Mouse (Mus musculus) intestine, embryonic 14.5 days (tissue): Measurements from ENCODE around the gene Dcun1d1. TPM values are rescaled to one million over a fixed set of nuclear protein-coding genes. Genes with fewer than 3 reads are reported as not detected.

ENCODE experiments used
- ATAC-seq: fragments of 200-750 bp; cut with Nextera tagmentation; replicated peaks from 2 replicates; pipeline ENCODE4 v1.8.0; 2017; ENCODE audit warnings: low read depth, moderate number of reproducible peaks, moderate TSS enrichment, moderate library complexity; ENCODE audit not compliant: low FRiP score, low TSS enrichment
- DNase-seq: peaks from one replicate; pipeline ENCODE4 v3.0.0-alpha.2; 2018; ENCODE audit warnings: low spot score
- H3K27ac ChIP-seq: fragments of 300-500 bp; sonication (generic); 2 replicates; pipeline ENCODE4 v1.5.1; 2014; ENCODE audit warnings: low read depth, mild to moderate bottlenecking, control low read depth
- H3K27me3 ChIP-seq: fragments of 300-500 bp; sonication (generic); replicated peaks from 2 replicates; pipeline ENCODE4 v1.6.1; 2014; ENCODE audit warnings: low read length, control low read depth; ENCODE audit not compliant: control insufficient read depth, insufficient read depth
- H3K36me3 ChIP-seq: fragments of 300-500 bp; sonication (generic); 2 replicates; pipeline ENCODE4 v1.6.1; 2014; ENCODE audit warnings: low read length, control low read depth; ENCODE audit not compliant: control insufficient read depth, insufficient read depth
- H3K4me1 ChIP-seq: fragments of 300-500 bp; sonication (generic); replicated peaks from 2 replicates; pipeline ENCODE4 v1.6.1; 2014; ENCODE audit warnings: low read length, control low read depth, mixed read lengths; ENCODE audit not compliant: control insufficient read depth, insufficient read depth
- H3K4me2 ChIP-seq: fragments of 300-500 bp; sonication (generic); 2 replicates; pipeline ENCODE4 v1.6.1; 2014; ENCODE audit warnings: low read length
- H3K4me3 ChIP-seq: fragments of 300-500 bp; sonication (generic); 2 replicates; pipeline ENCODE4 v1.5.1; 2014; ENCODE audit warnings: low read depth, low read length, control low read depth, mixed read lengths
- H3K9ac ChIP-seq: fragments of 300-500 bp; sonication (generic); 2 replicates; pipeline ENCODE4 v1.6.1; 2014; ENCODE audit warnings: mild to moderate bottlenecking, low read length
- H3K9me3 ChIP-seq: fragments of 300-500 bp; sonication (generic); 2 replicates; pipeline ENCODE4 v1.6.1; 2016; ENCODE audit warnings: low read length, control low read depth; ENCODE audit not compliant: control insufficient read depth
- WGBS: fragments of 180-500 bp; shearing (Covaris S2); extraction: QIAGEN DNeasy Blood & Tissue Kit; methylation state at CpG from one replicate; pipeline ENCODE4 v1.1.7; 2014; 5-methylcytosine and 5-hydroxymethylcytosine counted together
- polyA plus RNA-seq: library from polyadenylated mRNA; unstranded; fragments of >200 nt; fragmentation: Nextera tagmentation; extraction: Ambion mirVana; gene quantifications from 2 replicates; pipeline ENCODE4 v1.2.1, GENCODE M21; 2014

The Dcun1d1 gene
- polyA plus RNA-seq, 1 experiment from 2014 or later, result 79.1 TPM

- no peak for ATAC-seq
- no peak overlapping the region for H3K4me2 ChIP-seq
- H3K27me3 ChIP-seq, result no peaks in the 10 kb centered on the region
- DNase-seq, result no peak
- H3K9me3 ChIP-seq, result no peaks in the 10 kb centered on the region
- WGBS, result 89% methylated on average over 4 of the region's 4 CpGs
- H3K27ac ChIP-seq, result no peak overlapping the region
- no peak overlapping the region for H3K9ac ChIP-seq
- H3K4me1 ChIP-seq, result no peaks in the 10 kb centered on the region
- no peak overlapping the region for H3K4me3 ChIP-seq
- peaks cover 22% of the 10 kb centered on the region for H3K36me3 ChIP-seq
These were observed 46.1 kb downstream of the Dcun1d1 start for GRCm38 (mm10) chr3:35891123-35891522.

DNA sequence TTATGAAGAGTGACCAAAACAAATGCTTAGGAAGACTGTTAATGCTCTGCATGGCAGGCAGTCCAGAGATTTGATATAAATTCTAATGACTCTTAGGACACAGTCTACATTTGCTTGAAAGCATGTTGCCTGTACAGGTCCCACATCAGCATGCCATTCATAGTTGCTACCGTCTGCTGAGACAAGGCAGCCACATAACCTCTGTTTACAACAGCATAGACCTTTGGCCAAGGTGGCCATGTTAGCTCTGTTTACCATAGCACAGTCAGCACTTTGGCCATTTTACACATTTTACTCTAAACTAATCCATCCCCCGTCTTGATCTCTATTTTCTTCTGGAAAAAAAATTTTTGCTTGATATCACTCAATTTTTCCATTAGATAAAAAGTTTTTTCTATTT is 47.7 kb downstream of the Dcun1d1 start:
- 83% methylated on average over 2 of the region's 2 CpGs for WGBS
- H3K4me1 ChIP-seq, result no peaks in the 10 kb centered on the region
- no peak for DNase-seq
- no peaks in the 10 kb centered on the region for H3K9me3 ChIP-seq
- H3K9ac ChIP-seq, result no peak overlapping the region
- no peak overlapping the region for H3K27ac ChIP-seq
- no peaks in the 10 kb centered on the region for H3K27me3 ChIP-seq
- ATAC-seq, result no peak
- no peak overlapping the region for H3K4me2 ChIP-seq
- H3K36me3 ChIP-seq, result peaks cover 18% of the 10 kb centered on the region
- no peak overlapping the region for H3K4me3 ChIP-seq

DNA sequence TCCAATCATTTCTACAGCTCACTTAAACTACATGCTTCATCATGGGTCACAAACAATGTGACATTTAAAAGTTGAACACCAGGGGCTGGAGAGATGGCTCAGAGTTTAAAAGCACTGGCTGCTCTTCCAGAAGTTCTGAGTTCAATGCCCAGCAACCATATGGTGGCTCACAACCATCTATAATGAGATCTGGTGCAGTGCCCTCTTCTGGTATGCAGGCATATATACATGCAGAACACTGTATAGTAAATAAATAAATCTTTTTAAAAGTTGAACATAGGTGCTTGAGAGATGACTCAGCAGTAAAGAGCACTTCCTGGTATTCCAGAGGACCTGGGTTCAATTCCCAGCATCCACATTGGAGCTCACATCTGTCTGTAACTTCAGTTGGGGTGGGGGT is 54.0 kb downstream of the Dcun1d1 start:
- no peak for ATAC-seq

DNA sequence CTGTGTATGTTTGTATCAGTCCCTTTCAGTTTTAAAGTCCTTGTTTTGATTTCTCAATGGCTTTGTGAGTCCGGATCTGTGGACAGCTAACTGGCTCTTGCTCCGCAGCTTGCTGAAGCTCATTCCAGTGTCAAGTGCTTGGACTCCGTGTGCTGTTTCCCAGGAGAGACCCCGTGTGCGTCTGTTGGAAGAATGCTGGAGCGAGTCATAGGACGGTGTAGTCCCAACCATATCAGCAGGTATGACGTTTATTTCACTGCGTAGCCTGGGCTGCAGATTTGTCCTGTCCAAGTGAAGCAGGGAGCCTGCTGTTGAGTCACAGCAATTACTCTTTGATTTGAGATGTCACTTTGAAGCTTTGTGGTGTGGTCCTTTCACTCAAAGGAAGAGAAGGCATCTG is 87.9 kb downstream of the Dcun1d1 start:
- no peak overlapping the region for H3K9ac ChIP-seq
- no peak overlapping the region for H3K4me2 ChIP-seq
- H3K4me1 ChIP-seq, result no peaks in the 10 kb centered on the region
- ATAC-seq (no peak), DNase-seq (no peak)
- H3K27me3 ChIP-seq, result no peaks in the 10 kb centered on the region
- 0 out of 2 replicates have a peak, but pooled peaks cover 12% of the 10 kb centered on the region for H3K36me3 ChIP-seq
- no peaks in the 10 kb centered on the region for H3K9me3 ChIP-seq
- WGBS, result 92% methylated on average over 9 of the region's 9 CpGs
- H3K4me3 ChIP-seq, result no peak overlapping the region
- no peak overlapping the region for H3K27ac ChIP-seq

More for the DNA sequence above, 54.0 kb downstream of the Dcun1d1 start:
- no peaks in the 10 kb centered on the region for H3K4me1 ChIP-seq
- H3K27ac ChIP-seq, result no peak overlapping the region
- no peaks in the 10 kb centered on the region for H3K27me3 ChIP-seq
- H3K9me3 ChIP-seq, result no peaks in the 10 kb centered on the region
- no peak overlapping the region for H3K9ac ChIP-seq
- no peak for DNase-seq
- H3K4me3 ChIP-seq, result no peak overlapping the region
- no peak overlapping the region for H3K4me2 ChIP-seq
- peaks cover 3% of the 10 kb centered on the region; the same call in 1 of the 2 replicates for H3K36me3 ChIP-seq

Other genes with a start within 250 kb of the Dcun1d1 start
- 45.2 and 48.2 TPM in 2 replicates for gene Atp11b, start 183.3 kb downstream of the Dcun1d1 start, polyA plus RNA-seq
- 29.8 and 31.3 TPM in 2 replicates for gene Mccc1, start 63.2 kb upstream of the Dcun1d1 start, polyA plus RNA-seq
- gene Ccdc144b, start 116.1 kb upstream of the Dcun1d1 start, polyA plus RNA-seq, result not detected in 2 replicates
- gene Acad9, start 128.5 kb upstream of the Dcun1d1 start, polyA plus RNA-seq, result 77.3 and 84.0 TPM in 2 replicates
- gene D3Ertd254e, start 213.6 kb upstream of the Dcun1d1 start, polyA plus RNA-seq, result 7.8 and 8.4 TPM in 2 replicates